Mouse (Mus musculus) liver, adult 2 months (tissue): ENCODE data around the gene Synpo2. TPM values are rescaled to one million over a fixed set of nuclear protein-coding genes. Genes with fewer than 3 reads are reported as not detected.

Experiments used
- DNase-seq: peaks from one replicate; pipeline ENCODE4 v3.0.0-alpha.2; 2011; ENCODE audit warnings: low read depth, low spot score; ENCODE audit errors: extremely low read depth
- H3K27ac ChIP-seq: fragments of 200-500 bp; replicated peaks from 2 replicates; pipeline ENCODE4 v1.5.1; 2012; ENCODE audit warnings: low read depth, mild to moderate bottlenecking, control low read depth, inconsistent platforms, low read length; ENCODE audit not compliant: insufficient read depth
- H3K27me3 ChIP-seq: fragments of 200-500 bp; 2 replicates; pipeline ENCODE4 v1.6.1; 2012; ENCODE audit warnings: mild to moderate bottlenecking, moderate library complexity, low read length, inconsistent platforms; ENCODE audit not compliant: control insufficient read depth, insufficient read depth
- H3K36me3 ChIP-seq: fragments of 200-500 bp; 2 replicates; pipeline ENCODE4 v1.6.1; 2012; ENCODE audit warnings: low read length, inconsistent platforms; ENCODE audit not compliant: control insufficient read depth, insufficient read depth
- H3K4me1 ChIP-seq: fragments of 200-500 bp; 2 replicates; pipeline ENCODE4 v1.6.1; 2011; ENCODE audit warnings: low read length; ENCODE audit not compliant: control insufficient read depth, insufficient read depth
- H3K4me3 ChIP-seq: fragments of 200-500 bp; 2 replicates; pipeline ENCODE4 v1.5.1; 2011; ENCODE audit warnings: low read depth, mild to moderate bottlenecking, control low read depth, low read length, moderate library complexity; ENCODE audit not compliant: insufficient read depth
- H3K79me2 ChIP-seq: fragments of 200-500 bp; 2 replicates; pipeline ENCODE4 v1.6.1; 2012; ENCODE audit warnings: inconsistent platforms, mild to moderate bottlenecking, low read length, moderate library complexity; ENCODE audit not compliant: control insufficient read depth, insufficient read depth
- H3K9ac ChIP-seq: fragments of 200-500 bp; 2 replicates; pipeline ENCODE4 v1.6.1; 2012; ENCODE audit warnings: low read depth, mild to moderate bottlenecking, control low read depth, inconsistent platforms, low read length
- CTCF ChIP-seq: fragments of 200-500 bp; IDR thresholded peaks from 2 replicates; pipeline ENCODE4 v1.5.1; 2011; ENCODE audit warnings: low read depth, low read length, control low read depth
- POLR2A ChIP-seq: fragments of 200-500 bp; IDR thresholded peaks from 2 replicates; pipeline ENCODE4 v1.6.1; 2011; ENCODE audit warnings: low read length, control low read depth; ENCODE audit not compliant: insufficient read depth; ENCODE audit errors: extremely low read depth
- WGBS: fragments of 180-500 bp; shearing (Covaris S2); methylation state at CpG from one replicate; pipeline ENCODE4 v1.1.7; 2018; 5-methylcytosine and 5-hydroxymethylcytosine counted together
- polyA plus RNA-seq: library from polyadenylated mRNA; depleted of rRNA; stranded (reverse); fragments of >200 nt; gene quantifications from 2 replicates; pipeline ENCODE4 v1.2.3, GENCODE M21; 2012
- total RNA-seq: library from RNA; depleted of rRNA; stranded (reverse); fragments of >200 nt; gene quantifications from 2 replicates; pipeline ENCODE4 v1.2.3, GENCODE M21; 2014

Synpo2 gene
- total and polyA plus RNA-seq, 2 experiments, result 0.06 to 0.37 TPM

DNA sequence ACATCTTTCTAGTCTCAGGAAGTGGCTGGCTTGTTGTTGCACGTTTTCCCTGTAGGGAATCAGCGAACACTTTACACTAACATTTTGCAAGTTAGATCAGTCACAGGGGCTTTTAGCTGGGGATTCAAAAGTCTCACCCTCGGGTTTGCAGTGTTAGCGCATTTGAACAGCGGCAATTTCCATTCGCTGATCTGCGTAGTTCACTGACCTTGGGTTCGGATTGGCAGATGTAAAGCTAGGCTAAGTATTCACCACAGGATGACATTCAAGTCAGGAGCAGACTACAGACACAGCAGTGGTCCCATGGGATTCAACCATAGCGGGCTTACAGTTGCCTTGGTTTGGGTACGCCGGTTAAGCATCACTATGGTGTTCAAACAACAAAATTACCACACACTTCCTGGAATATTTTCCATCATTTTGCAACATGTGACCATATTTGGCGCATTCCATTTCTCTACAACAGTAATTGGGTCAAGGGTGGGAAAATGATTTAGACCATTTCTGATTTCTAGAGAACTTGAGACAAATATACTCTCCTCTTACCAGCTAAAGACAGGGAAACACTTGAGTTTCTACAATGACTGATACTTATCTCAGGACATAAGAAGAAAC, 47.2 kb downstream of the Synpo2 start:
- 86% methylated on average over 12 of the region's 12 CpGs for WGBS
- no peaks in the 10 kb centered on the region for H3K79me2 ChIP-seq
- no peak for DNase-seq
- TF ChIP-seq CTCF, result no peak
- no peak overlapping the region for H3K27ac ChIP-seq
- H3K27me3 ChIP-seq, result no peaks in the 10 kb centered on the region
- H3K9ac ChIP-seq, result no peak overlapping the region
- no peaks in the 10 kb centered on the region for H3K36me3 ChIP-seq
- H3K4me1 ChIP-seq, result no peaks in the 10 kb centered on the region
- H3K4me3 ChIP-seq, result no peak overlapping the region

- no peaks in the 10 kb centered on the region for H3K79me2 ChIP-seq
- no peak for DNase-seq
- H3K27ac ChIP-seq, result no peak overlapping the region
- no peaks in the 10 kb centered on the region for H3K4me1 ChIP-seq
- no peak overlapping the region for H3K9ac ChIP-seq
- no peaks in the 10 kb centered on the region for H3K36me3 ChIP-seq
- no peak overlapping the region for H3K4me3 ChIP-seq
- H3K27me3 ChIP-seq, result no peaks in the 10 kb centered on the region
- TF ChIP-seq POLR2A (no peak), CTCF (no peak)
- 85% methylated on average over 15 of the region's 15 CpGs for WGBS
Observed at GRCm38 (mm10) chr3:123187370-123188124, 48.4 kb downstream of the Synpo2 start.

GRCm38 (mm10) chr3:123185238-123185925, 50.6 kb downstream of the Synpo2 start:
- Histone ChIP-seq H3K4me3 (no peak overlapping the region), H3K79me2 (no peaks in the 10 kb centered on the region), H3K27ac (no peak overlapping the region), H3K4me1 (no peaks in the 10 kb centered on the region), H3K9ac (no peak overlapping the region), H3K27me3 (no peaks in the 10 kb centered on the region), H3K36me3 (no peaks in the 10 kb centered on the region)
- TF ChIP-seq POLR2A (no peak), CTCF (no peak)
- 87% methylated on average over 10 of the region's 10 CpGs for WGBS
- no peak for DNase-seq

DNA sequence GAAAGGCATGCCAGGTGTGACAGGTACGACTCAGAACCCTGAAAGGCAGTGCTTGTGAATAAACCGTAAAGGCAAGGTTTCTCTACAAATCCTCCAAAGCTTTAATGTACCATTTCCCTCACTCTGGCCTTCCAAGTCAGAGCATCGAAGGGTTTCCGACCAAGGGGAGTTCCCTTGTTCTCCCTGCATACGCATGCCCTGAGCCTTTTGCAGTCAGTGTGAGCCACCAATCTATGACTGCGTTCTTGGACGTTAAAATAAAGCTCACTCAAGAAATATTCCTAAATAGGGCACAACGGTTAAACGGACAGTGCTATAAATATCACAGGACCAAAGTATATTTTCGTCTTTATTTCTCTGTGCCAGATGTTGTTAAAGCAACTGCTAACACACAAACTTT, 51.7 kb downstream of the Synpo2 start:
- H3K27ac ChIP-seq, result no peak overlapping the region
- no peak for TF ChIP-seq POLR2A
- TF ChIP-seq CTCF, result no peak
- H3K9ac ChIP-seq, result no peak overlapping the region
- no peaks in the 10 kb centered on the region for H3K36me3 ChIP-seq
- H3K27me3 ChIP-seq, result no peaks in the 10 kb centered on the region
- no peak overlapping the region for H3K4me3 ChIP-seq
- no peaks in the 10 kb centered on the region for H3K4me1 ChIP-seq
- H3K79me2 ChIP-seq, result no peaks in the 10 kb centered on the region
- DNase-seq, result no peak
- WGBS, result 89% methylated on average over 10 of the region's 10 CpGs

DNA sequence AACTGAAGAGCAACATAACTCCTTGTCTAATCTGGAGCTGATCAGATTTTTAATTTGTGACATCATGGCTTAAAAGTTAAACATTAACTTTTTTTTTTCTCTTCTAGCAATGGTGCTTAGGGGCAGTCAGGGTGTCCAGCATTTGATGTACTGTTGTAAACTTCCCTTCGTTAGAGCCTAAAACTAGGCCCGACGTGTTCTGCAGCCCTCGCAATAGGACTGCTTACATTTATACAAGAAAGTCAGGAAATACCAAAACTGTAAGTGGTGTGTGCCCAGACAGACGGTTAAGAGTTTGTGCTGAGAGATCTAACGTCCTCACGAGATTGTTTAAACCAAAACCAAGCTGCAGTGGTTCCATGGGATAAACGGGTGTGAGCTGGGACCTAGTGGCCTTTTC, 56.4 kb downstream of the Synpo2 start:
- Histone ChIP-seq H3K4me3 (no peak overlapping the region), H3K9ac (no peak overlapping the region), H3K79me2 (no peaks in the 10 kb centered on the region), H3K4me1 (no peaks in the 10 kb centered on the region), H3K27me3 (no peaks in the 10 kb centered on the region), H3K36me3 (no peaks in the 10 kb centered on the region), H3K27ac (no peak overlapping the region)
- WGBS, result 77% methylated on average over 8 of the region's 8 CpGs
- TF ChIP-seq POLR2A (no peak), CTCF (no peak)
- no peak for DNase-seq
